Mouse (Mus musculus) brown adipose tissue, adult 24 weeks (tissue): Measurements from ENCODE around the gene Prkn. TPM values are rescaled to one million over a fixed set of nuclear protein-coding genes. Genes with fewer than 3 reads are reported as not detected.

Experiments used
- H3K27ac ChIP-seq: fragments of 200-500 bp; replicated peaks from 2 replicates; pipeline ENCODE4 v1.5.1; 2012; ENCODE audit warnings: low read depth, mild to moderate bottlenecking, low read length
- H3K4me1 ChIP-seq: fragments of 200-500 bp; 2 replicates; pipeline ENCODE4 v1.6.1; 2012; ENCODE audit warnings: low read length, mixed read lengths; ENCODE audit not compliant: control insufficient read depth, insufficient read depth, insufficient read length
- H3K4me3 ChIP-seq: fragments of 200-500 bp; 2 replicates; pipeline ENCODE4 v1.5.1; 2012; ENCODE audit warnings: low read depth, mild to moderate bottlenecking, low read length, moderate library complexity; ENCODE audit not compliant: insufficient read depth
- polyA plus RNA-seq: library from polyadenylated mRNA; stranded (reverse); fragments of >200 nt; gene quantifications from 2 replicates; pipeline ENCODE4 v1.2.4, GENCODE M21; 2012; ENCODE audit not compliant: missing spikeins, insufficient read depth, insufficient read length

Prkn gene
- polyA plus RNA-seq, 1 experiment = 7.2 TPM

- Histone ChIP-seq H3K4me1 (no peaks in the 10 kb centered on the region), H3K4me3 (no peak overlapping the region), H3K27ac (no peak overlapping the region)
Measured at GRCm38 (mm10) chr17:11413688-11414087, 573.5 kb downstream of the Prkn start.

- Histone ChIP-seq H3K4me3 (no peak overlapping the region), H3K27ac (no peak overlapping the region), H3K4me1 (no peaks in the 10 kb centered on the region)
Measured at GRCm38 (mm10) chr17:11414288-11414687, 574.1 kb downstream of the Prkn start.

GRCm38 (mm10) chr17:11417150-11417549, 577.0 kb downstream of the Prkn start:
- Histone ChIP-seq H3K4me3 (no peak overlapping the region), H3K27ac (no peak overlapping the region), H3K4me1 (no peaks in the 10 kb centered on the region)

- Histone ChIP-seq H3K27ac (no peak overlapping the region), H3K4me1 (no peaks in the 10 kb centered on the region)
Measured at GRCm38 (mm10) chr17:11419484-11419883, 579.3 kb downstream of the Prkn start.

GRCm38 (mm10) chr17:11420839-11421238, 580.7 kb downstream of the Prkn start:
- H3K27ac ChIP-seq = no peak overlapping the region
- H3K4me3 ChIP-seq = no peak overlapping the region
- no peaks in the 10 kb centered on the region for H3K4me1 ChIP-seq

More at GRCm38 (mm10) chr17:11419484-11419883, 579.3 kb downstream of the Prkn start:
- no peak overlapping the region for H3K4me3 ChIP-seq

GRCm38 (mm10) chr17:11421264-11421940, 581.2 kb downstream of the Prkn start:
- Histone ChIP-seq H3K27ac (no peak overlapping the region), H3K4me1 (no peaks in the 10 kb centered on the region), H3K4me3 (no peak overlapping the region)

- Histone ChIP-seq H3K27ac (no peak overlapping the region), H3K4me3 (no peak overlapping the region), H3K4me1 (no peaks in the 10 kb centered on the region)
Measured at GRCm38 (mm10) chr17:11431323-11431722, 591.1 kb downstream of the Prkn start.

- H3K27ac ChIP-seq = no peak overlapping the region
- no peak overlapping the region for H3K4me3 ChIP-seq
- H3K4me1 ChIP-seq = no peaks in the 10 kb centered on the region
Measured at GRCm38 (mm10) chr17:11432593-11432992, 592.4 kb downstream of the Prkn start.

- Histone ChIP-seq H3K27ac (no peak overlapping the region), H3K4me3 (no peak overlapping the region), H3K4me1 (no peaks in the 10 kb centered on the region)
Measured at GRCm38 (mm10) chr17:11462721-11463120, 622.5 kb downstream of the Prkn start.

- no peak overlapping the region for H3K27ac ChIP-seq
- H3K4me3 ChIP-seq = no peak overlapping the region
- H3K4me1 ChIP-seq = no peaks in the 10 kb centered on the region
Measured at GRCm38 (mm10) chr17:11466095-11466494, 625.9 kb downstream of the Prkn start.

DNA sequence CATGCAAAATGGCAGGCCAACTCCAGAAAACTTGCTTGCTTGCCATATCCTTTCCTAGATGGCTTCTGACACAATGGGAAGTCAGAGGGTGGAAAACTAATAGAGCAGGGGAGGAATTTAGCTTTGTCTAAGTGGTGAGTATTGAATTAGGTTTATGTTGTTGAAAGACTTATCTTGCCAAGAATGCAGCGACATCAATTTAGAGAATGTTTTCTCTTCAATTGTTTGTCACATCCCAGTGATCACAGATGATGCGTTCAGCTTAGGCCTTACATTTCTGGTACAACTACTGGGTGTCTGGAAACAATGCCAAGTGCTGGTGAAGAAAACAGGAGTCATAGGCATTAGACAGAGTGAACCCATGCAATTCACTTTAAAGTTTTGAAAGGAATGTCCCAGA, 628.4 kb downstream of the Prkn start:
- Histone ChIP-seq H3K4me3 (no peak overlapping the region), H3K27ac (no peak overlapping the region), H3K4me1 (no peaks in the 10 kb centered on the region)

DNA sequence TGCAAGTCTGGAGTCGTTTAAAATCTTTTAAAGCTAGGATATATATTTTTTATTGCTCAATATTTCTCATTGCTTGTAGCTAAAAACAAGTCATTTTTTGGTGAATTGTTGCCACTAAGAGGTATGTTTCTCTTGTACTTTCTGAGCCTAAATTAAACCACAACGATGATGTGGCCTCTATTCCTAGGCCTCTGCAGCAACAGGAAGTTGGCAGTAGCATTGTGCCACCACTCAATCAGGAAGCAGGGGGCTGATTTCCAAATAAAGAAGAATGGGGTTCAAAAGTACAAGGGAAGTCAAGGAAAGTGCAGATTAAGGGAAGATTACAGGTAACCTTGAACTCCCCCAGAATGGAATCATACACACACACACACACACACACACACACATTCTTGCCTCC, 642.8 kb downstream of the Prkn start:
- Histone ChIP-seq H3K4me3 (no peak overlapping the region), H3K4me1 (no peaks in the 10 kb centered on the region), H3K27ac (no peak overlapping the region)

- Histone ChIP-seq H3K4me3 (no peak overlapping the region), H3K27ac (no peak overlapping the region), H3K4me1 (no peaks in the 10 kb centered on the region)
Measured at GRCm38 (mm10) chr17:11490051-11490450, 649.9 kb downstream of the Prkn start.

- Histone ChIP-seq H3K4me3 (no peak overlapping the region), H3K27ac (no peak overlapping the region), H3K4me1 (no peaks in the 10 kb centered on the region; the same call in 1 of the 2 replicates)
Measured at GRCm38 (mm10) chr17:11502556-11502955, 662.4 kb downstream of the Prkn start.

GRCm38 (mm10) chr17:11504496-11504895, 664.3 kb downstream of the Prkn start:
- H3K4me1 ChIP-seq = no peaks in the 10 kb centered on the region; the same call in 1 of the 2 replicates
- H3K4me3 ChIP-seq = no peak overlapping the region
- H3K27ac ChIP-seq = no peak overlapping the region

DNA sequence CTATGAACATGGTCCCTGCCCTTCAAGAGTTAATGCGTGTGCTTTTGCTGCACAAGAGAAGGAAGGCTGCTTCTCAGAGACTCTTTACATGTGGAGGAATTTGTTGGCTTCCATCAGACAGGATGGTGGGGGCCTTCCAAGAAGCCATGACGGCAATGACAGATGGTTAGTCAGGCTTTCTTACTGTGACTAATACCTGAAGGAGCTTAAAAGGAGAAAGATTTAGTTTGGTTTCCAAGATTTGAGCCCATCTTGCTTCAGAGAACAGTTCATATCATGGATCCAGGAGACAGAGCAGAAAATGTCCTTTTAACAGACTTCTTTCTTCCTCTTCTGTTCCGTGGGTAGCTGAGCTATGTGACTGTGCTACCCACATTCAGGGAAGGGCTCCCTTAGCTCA, 666.9 kb downstream of the Prkn start:
- H3K27ac ChIP-seq = no peak overlapping the region
- H3K4me1 ChIP-seq = no peaks in the 10 kb centered on the region; the same call in 1 of the 2 replicates

More for the DNA sequence above, 666.9 kb downstream of the Prkn start:
- no peak overlapping the region for H3K4me3 ChIP-seq
